Mouse (Mus musculus) bone marrow macrophage, adult 2 months (primary cell): ENCODE data around the gene Sfxn4. TPM values are rescaled to one million over a fixed set of nuclear protein-coding genes. Genes with fewer than 3 reads are reported as not detected.
"Not testable (repeated sequence)": the region's sequence is repeated elsewhere in the genome, so short reads cannot be mapped to it uniquely, and the experiment has no call there.

Experiments used
- H3K27ac ChIP-seq: 2 replicates; pipeline ENCODE4 v1.5.1; 2012; ENCODE audit warnings: low read depth, low read length; ENCODE audit not compliant: insufficient read depth
- H3K4me1 ChIP-seq: 2 replicates; pipeline ENCODE4 v1.6.1; 2012; ENCODE audit warnings: low read length; ENCODE audit not compliant: control insufficient read depth, insufficient read depth
- H3K4me3 ChIP-seq: 2 replicates; pipeline ENCODE4 v1.5.1; 2012; ENCODE audit warnings: mild to moderate bottlenecking, low read length, moderate library complexity; ENCODE audit not compliant: insufficient read depth
- CTCF ChIP-seq: IDR thresholded peaks from 2 replicates; pipeline ENCODE4 v1.5.1; 2012; ENCODE audit warnings: low read depth, mild to moderate bottlenecking, low read length, moderate library complexity
- POLR2A ChIP-seq: IDR thresholded peaks from 2 replicates; pipeline ENCODE4 v1.6.1; 2012; ENCODE audit warnings: mild to moderate bottlenecking, low read depth, low read length, borderline replicate concordance
- polyA plus RNA-seq: library from polyadenylated mRNA; stranded (reverse); fragments of >200 nt; gene quantifications from 2 replicates; pipeline ENCODE4 v1.2.4, GENCODE M21; 2012; ENCODE audit not compliant: missing spikeins, insufficient read depth, insufficient read length

Sfxn4 gene
- polyA plus RNA-seq, 1 experiment, result 6.2 TPM

DNA sequence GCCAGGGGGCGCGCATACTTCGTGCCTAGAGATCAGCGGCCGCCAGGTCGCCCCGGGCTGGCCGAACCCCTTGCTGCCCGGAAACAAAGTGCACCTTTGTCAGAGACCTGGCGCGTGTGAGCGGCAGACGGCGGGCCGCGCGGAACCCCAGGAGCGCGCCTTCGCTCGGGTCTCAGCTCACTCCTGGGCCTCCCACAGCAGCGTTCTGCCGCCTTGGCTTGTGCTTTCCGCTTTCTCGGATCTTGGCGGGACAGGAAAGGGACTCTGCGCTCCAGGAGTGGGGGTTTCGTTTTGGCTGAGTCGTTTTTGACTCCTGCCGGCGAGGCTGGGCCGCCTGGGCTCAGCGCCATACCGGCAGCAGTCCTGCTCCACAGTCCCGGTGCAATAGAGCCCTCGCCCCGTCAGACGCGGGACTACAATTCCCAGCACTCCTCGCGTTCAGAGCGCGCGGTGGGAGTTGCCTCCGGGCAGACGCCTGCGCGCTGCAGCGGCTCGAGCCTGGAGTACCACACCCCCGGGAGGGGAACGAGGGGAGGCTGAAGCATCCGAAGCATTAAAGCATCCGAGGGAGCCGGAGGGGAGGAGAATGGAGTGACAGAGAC is 28.5 kb upstream of the Sfxn4 start, which contains the start of gene Grk5:
TSS of gene Grk5 (plus strand) at position 36 of the 602 bp plus-strand sequence.
- no peak for TF ChIP-seq POLR2A
- TF ChIP-seq CTCF, result peak; percentile 87

DNA sequence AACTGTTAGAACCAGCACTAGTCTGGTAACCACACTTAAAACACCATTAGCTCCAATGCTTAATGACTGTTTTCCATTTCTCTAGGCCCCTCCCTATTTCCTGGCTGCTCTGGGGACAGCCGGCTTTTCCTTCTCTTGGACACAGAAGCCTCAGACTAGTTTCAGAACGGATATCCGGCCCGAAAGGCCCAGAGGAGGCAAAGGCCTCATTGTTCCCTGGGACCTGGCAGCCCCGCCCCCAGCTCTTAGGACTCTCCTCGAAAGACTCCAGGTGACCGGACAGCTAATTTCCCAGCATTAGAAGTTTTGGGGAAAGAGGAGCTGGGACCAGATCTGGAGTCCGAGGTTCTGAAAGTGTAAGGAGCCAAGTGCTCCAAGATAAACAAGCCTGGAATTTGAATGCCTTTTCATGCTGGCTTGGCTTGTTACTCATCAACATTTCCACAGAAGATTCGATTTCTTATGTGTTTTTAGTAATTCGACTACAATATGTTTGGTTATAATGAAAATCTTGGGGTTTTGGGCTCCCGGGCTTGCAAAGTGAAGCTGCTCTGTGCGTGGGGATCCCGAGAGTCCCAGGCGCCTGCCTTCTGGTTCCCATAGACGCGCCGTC is 27.9 kb upstream of the Sfxn4 start:
- no peaks in the 10 kb centered on the region for H3K4me1 ChIP-seq
- TF ChIP-seq CTCF (no peak), POLR2A (no peak)
- H3K4me3 ChIP-seq, result peak overlapping the region; percentile 77
- H3K27ac ChIP-seq, result no peak overlapping the region

More for the DNA sequence above, 28.5 kb upstream of the Sfxn4 start, which contains the start of gene Grk5:
- H3K4me1 ChIP-seq, result no peaks in the 10 kb centered on the region
- peak within 1 kb of the TSS; percentile 77 for H3K4me3 ChIP-seq
- 0 out of 2 replicates have a peak within 1 kb of the TSS, but pooled peaks have one; percentile 8 for H3K27ac ChIP-seq

DNA sequence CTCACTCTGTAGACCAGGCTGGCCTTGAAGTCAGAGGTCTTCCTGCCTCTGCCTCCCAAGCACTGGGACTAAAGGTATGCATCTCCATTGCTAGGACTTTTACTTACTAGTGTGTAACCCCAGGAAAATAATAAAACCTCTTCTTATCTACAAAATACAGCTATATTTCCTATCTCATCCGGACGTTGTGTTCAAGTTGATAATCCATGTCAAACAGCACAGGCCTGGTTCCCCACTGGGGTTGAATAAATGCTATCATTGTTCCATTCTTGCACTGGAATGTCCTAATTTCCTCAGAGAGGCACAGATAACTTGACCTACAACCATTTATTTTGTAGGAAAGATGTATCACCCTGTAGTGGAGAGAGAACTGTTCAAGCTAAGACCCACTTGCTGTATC is 26.4 kb upstream of the Sfxn4 start:
- Histone ChIP-seq H3K4me1 (no peaks in the 10 kb centered on the region), H3K27ac (no peak overlapping the region)
- TF ChIP-seq POLR2A, result no peak
- no peak for TF ChIP-seq CTCF

DNA sequence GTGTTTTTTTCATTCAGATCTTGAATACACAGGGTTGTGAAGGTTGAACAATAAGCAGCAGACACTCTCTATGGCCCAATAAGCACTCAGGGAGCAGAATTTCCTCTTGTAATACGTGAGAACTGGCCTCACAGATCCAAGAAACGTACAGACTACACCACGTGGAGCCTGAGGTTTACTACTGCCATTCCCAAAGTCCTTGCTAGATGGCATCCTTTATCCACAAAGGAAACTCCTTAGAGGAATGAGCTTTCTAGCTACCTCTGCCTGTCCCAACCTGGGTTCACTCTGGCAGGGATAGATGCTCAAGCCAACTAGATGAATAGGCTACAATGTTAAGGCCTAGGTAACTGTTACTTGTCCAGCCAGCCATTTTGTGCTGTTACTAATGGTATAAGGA is 21.9 kb upstream of the Sfxn4 start:
- TF ChIP-seq CTCF (no peak), POLR2A (no peak)
- no peak overlapping the region for H3K27ac ChIP-seq

More for the DNA sequence above, 26.4 kb upstream of the Sfxn4 start:
- no peak overlapping the region for H3K4me3 ChIP-seq

DNA sequence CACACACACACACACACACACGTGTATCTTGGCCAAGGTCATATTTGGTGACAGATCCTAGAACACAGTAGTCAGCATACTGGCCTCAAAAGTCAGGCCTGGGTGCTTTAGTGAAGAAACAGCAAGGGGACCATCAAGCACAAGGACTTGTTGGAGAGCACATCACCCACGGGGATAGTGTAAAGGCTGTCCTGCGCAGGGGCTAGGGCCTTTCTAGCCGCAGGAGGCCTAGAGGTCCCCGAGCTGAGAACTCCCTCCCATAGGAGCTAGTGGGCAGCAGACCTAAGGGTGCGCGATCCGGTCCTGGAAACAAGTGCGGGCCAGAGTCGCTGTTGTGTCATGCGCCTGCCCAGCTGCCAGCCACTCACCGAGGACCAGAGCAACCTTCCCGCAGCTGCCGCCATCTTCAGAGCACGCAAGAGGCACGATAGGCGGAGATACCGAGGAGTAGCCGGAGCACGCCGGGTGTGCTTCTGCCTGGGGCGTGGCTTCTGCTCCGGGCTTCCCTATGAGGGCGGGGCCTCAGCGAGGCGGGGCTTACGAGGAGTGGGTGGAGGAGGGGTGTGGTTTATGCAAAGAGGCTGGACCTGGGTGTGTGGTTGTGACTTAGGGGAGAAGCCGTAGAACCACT is 12.9 kb upstream of the Sfxn4 start, which contains the start of gene Prdx3:
TSS of gene Prdx3 (minus strand) at position 493 of the 631 bp plus-strand sequence.
- H3K4me1 ChIP-seq, result peaks cover 20% of the 10 kb centered on the region

More for the DNA sequence above, 21.9 kb upstream of the Sfxn4 start:
- Histone ChIP-seq H3K4me3 (no peak overlapping the region), H3K4me1 (no peaks in the 10 kb centered on the region)

DNA sequence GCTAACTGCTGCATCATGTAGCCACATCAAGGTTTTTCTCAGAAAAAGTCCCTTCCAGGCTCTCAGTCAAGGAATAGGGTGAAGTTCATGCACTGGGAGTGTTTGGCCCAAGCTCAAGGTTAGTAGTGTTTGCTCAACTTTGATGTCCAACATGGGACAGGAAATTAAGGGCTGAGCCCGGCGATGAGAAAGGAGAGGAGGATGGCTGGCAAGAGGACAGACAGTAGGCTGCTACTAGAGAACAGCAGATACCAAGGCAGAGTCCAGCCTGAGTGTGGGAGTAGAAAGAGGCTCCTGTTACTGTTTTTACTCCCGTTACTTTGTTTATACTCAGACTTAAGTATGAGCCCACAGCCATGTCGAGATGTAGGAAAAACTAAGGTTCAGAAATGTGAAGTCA is 12.2 kb upstream of the Sfxn4 start:
- H3K27ac ChIP-seq, result 0 out of 2 replicates have a peak overlapping the region, but pooled peaks have one; percentile 11
- H3K4me1 ChIP-seq, result peaks cover 20% of the 10 kb centered on the region
- no peak for TF ChIP-seq POLR2A
- no peak for TF ChIP-seq CTCF
- peak overlapping the region; percentile 92 for H3K4me3 ChIP-seq

More for the DNA sequence above, 12.9 kb upstream of the Sfxn4 start, which contains the start of gene Prdx3:
- TF ChIP-seq POLR2A (no peak), CTCF (no peak)
- H3K27ac ChIP-seq, result peak within 1 kb of the TSS; percentile 41
- peak within 1 kb of the TSS; percentile 92 for H3K4me3 ChIP-seq

DNA sequence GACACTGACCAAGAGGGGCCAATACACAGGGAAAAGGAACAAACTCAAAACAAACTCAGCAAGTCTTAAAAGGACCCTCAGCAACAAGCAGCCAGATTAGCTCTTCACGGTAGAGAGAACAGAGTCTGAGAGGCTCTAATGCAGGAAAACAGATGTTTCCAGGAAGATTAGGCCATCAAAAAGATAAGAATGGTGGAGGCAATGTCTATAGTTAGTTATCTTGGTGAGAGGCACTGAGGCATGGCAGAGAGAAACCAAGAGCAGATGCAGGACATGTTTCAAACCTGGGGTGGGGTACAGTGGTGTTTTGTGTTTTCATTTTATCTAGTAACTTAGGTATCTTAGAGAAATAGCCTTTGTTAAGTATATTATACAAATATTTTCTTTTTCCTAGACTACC is 11.0 kb upstream of the Sfxn4 start:
- TF ChIP-seq CTCF (no peak), POLR2A (no peak)
- Histone ChIP-seq H3K4me3 (no peak overlapping the region), H3K27ac (peak overlapping the region; percentile 2; the same call in 1 of the 2 replicates), H3K4me1 (peaks cover 20% of the 10 kb centered on the region)

DNA sequence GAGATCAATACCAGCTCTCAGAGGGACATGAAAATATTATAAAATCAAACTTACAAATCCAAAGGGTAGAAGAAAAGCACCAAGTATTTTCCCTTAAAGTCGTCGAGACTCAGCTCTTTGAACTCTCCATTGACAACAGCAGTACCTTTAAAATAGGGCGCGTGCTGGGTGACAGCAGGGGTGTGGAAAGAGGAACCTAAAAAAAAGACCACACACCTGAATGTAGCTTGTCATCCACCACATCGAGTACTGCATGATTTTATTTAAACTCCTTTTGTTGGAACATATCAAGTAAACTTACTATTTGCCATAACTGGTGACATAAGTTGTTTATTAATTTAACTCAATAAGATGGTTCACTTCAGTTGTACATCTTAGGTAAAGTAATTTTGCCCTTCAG is 10.1 kb upstream of the Sfxn4 start:
- no peak overlapping the region for H3K27ac ChIP-seq
- no peak overlapping the region for H3K4me3 ChIP-seq
- H3K4me1 ChIP-seq, result peaks cover 20% of the 10 kb centered on the region

DNA sequence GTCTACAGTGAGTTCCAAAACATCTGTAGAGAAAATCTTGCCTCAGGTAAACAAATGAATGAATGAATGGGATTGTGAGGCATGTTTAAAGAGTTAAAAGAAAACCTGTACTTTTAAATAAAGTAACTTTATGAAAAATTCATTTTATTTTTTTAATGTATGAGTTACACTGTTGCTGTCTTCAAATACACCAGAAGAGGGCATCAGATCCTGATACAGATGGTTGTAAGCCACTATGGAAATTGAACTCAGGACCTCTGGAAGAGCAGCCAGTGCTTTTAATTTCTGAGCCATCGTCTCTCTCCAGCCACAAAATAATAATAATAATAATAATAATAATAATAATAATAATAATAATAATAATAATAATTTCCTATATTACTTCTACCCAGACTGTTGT is 9.2 kb upstream of the Sfxn4 start:
- H3K4me3 ChIP-seq, result no peak overlapping the region
- no peak for TF ChIP-seq POLR2A
- TF ChIP-seq CTCF, result no peak
- H3K27ac ChIP-seq, result no peak overlapping the region
- H3K4me1 ChIP-seq, result peaks cover 20% of the 10 kb centered on the region

More for the DNA sequence above, 10.1 kb upstream of the Sfxn4 start:
- TF ChIP-seq POLR2A (no peak), CTCF (no peak)

DNA sequence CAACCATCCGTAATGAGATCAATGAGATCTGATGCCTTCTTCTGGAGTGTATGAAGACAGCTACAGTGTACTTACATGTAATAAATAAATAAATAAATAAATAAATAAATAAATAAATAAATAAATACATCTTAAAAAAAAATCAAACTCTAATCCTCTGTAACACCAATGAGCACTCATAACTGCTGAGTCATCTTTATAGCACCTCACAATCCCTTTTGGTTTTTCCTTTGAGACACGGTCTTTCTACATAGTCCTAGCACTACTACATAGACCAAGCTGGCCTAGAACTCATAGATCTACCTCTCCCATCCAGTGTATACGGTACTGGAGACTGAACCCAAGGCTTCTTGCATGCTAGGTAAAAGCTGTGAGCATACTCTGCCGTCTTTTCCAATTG is 4.9 kb upstream of the Sfxn4 start:
- H3K4me1 ChIP-seq, H3K27ac ChIP-seq, H3K4me3 ChIP-seq: not testable (repeated sequence)
